Mouse (Mus musculus): ENCODE measurements around the gene Rfc2.

GRCm38 (mm10) chr5:134614802-134615201 lies 33.6 kb downstream of the Rfc2 start, which contains the start of gene Lat2:
- TF ChIP-seq MAX (IDR thresholded peaks at IDR 0.05; ENCODE audit: low read depth), result no peak
- no peak for TF ChIP-seq USF1 (IDR thresholded peaks at IDR 0.05; ENCODE audit: low read depth)
- TF ChIP-seq E2F4 (IDR thresholded peaks at IDR 0.05; ENCODE audit: insufficient read depth), result no peak
- no peak for TF ChIP-seq TCF12 (IDR thresholded peaks at IDR 0.05; ENCODE audit: insufficient read depth, poor library complexity, severe bottlenecking)
- TF ChIP-seq POLR2A (IDR thresholded peaks at IDR 0.05; ENCODE audit: insufficient read length, low read depth), result peak; percentile 25
- no peak for TF ChIP-seq MYOD1 (IDR thresholded peaks at IDR 0.05; ENCODE audit: control insufficient read depth in 1 of 3, insufficient read length in 2 of 3, low read depth in 2 of 3)
- no peak for TF ChIP-seq TCF3 (IDR thresholded peaks at IDR 0.05; ENCODE audit: insufficient read length, low read depth)
- TF ChIP-seq POLR2AphosphoS2 (IDR thresholded peaks at IDR 0.05; ENCODE audit: insufficient read length, low read depth), result peak; percentile 50
- TF ChIP-seq CEBPB (IDR thresholded peaks at IDR 0.05; ENCODE audit: insufficient read depth, poor library complexity, severe bottlenecking), result no peak
- TF ChIP-seq REST (IDR thresholded peaks at IDR 0.05; ENCODE audit: insufficient read depth, insufficient read length), result no peak
